Mouse (Mus musculus): ENCODE results near the gene Clasrp. TPM values are rescaled to one million over a fixed set of nuclear protein-coding genes. Genes with fewer than 3 reads are reported as not detected.

Gene Clasrp
- polyA plus RNA-seq, 1 experiment from 2014 or later, result 19.0 TPM

GRCm38 (mm10) chr7:19549394-19549793, 54.9 kb downstream of the Clasrp start:
- H3K4me3 ChIP-seq (ENCODE audit: low read depth, low read length), result no peak overlapping the region
- H3K27ac ChIP-seq (replicated peaks), result no peak overlapping the region
- no peak overlapping the region for H3K9ac ChIP-seq (ENCODE audit: low read length)
- H3K4me1 ChIP-seq (replicated peaks; ENCODE audit: control insufficient read depth, insufficient read depth), result peaks cover 3% of the 10 kb centered on the region; the same call in 1 of the 2 replicates
- TF ChIP-seq EP300 (optimal IDR thresholded peaks at IDR 0.05), result no peak
- no peak for TF ChIP-seq CTCF (IDR thresholded peaks at IDR 0.05; ENCODE audit: low read depth)
- H3K36me3 ChIP-seq (ENCODE audit: control insufficient read depth, insufficient read depth, low read length), result peaks cover 6% of the 10 kb centered on the region; the same call in 1 of the 2 replicates
- ATAC-seq (ENCODE audit: low FRiP score, low TSS enrichment) (no peak), DNase-seq (ENCODE audit: low spot score) (no peak)
- H3K27me3 ChIP-seq (ENCODE audit: control insufficient read depth, insufficient read depth, low read length), result no peaks in the 10 kb centered on the region
- H3K9me3 ChIP-seq (ENCODE audit: control insufficient read depth, low read length), result no peaks in the 10 kb centered on the region
- H3K4me2 ChIP-seq (replicated peaks; ENCODE audit: low read depth), result no peak overlapping the region
- 58% methylated on average over 10 of the region's 10 CpGs for WGBS

- Histone ChIP-seq H3K4me2 (replicated peaks; ENCODE audit: low read depth) (no peak overlapping the region), H3K4me1 (replicated peaks; ENCODE audit: control insufficient read depth, insufficient read depth) (peaks cover 3% of the 10 kb centered on the region; the same call in 1 of the 2 replicates), H3K9me3 (ENCODE audit: control insufficient read depth, low read length) (no peaks in the 10 kb centered on the region), H3K36me3 (ENCODE audit: control insufficient read depth, insufficient read depth, low read length) (no peaks in the 10 kb centered on the region), H3K27ac (replicated peaks) (0 out of 2 replicates have a peak overlapping the region, but pooled peaks have one; percentile 18), H3K9ac (ENCODE audit: low read length) (no peak overlapping the region), H3K4me3 (ENCODE audit: low read depth, low read length) (no peak overlapping the region), H3K27me3 (ENCODE audit: control insufficient read depth, insufficient read depth, low read length) (no peaks in the 10 kb centered on the region)
- WGBS, result 53% methylated on average over 2 of the region's 2 CpGs
- no peak for TF ChIP-seq EP300 (optimal IDR thresholded peaks at IDR 0.05)
- no peak for TF ChIP-seq CTCF (IDR thresholded peaks at IDR 0.05; ENCODE audit: low read depth)
- peak; percentile 71 for ATAC-seq (ENCODE audit: low FRiP score, low TSS enrichment)
- DNase-seq (ENCODE audit: low spot score), result peak; percentile 54
Observed at GRCm38 (mm10) chr7:19547344-19547969, 56.8 kb downstream of the Clasrp start.

- Histone ChIP-seq H3K9me3 (ENCODE audit: control insufficient read depth, low read length) (no peaks in the 10 kb centered on the region), H3K9ac (ENCODE audit: low read length) (no peak overlapping the region), H3K27ac (replicated peaks) (peak overlapping the region; percentile 61; the same call in 1 of the 2 replicates), H3K4me1 (replicated peaks; ENCODE audit: control insufficient read depth, insufficient read depth) (peaks cover 6% of the 10 kb centered on the region; the same call in 1 of the 2 replicates), H3K36me3 (ENCODE audit: control insufficient read depth, insufficient read depth, low read length) (no peaks in the 10 kb centered on the region), H3K27me3 (ENCODE audit: control insufficient read depth, insufficient read depth, low read length) (no peaks in the 10 kb centered on the region), H3K4me2 (replicated peaks; ENCODE audit: low read depth) (no peak overlapping the region), H3K4me3 (ENCODE audit: low read depth, low read length) (no peak overlapping the region)
- 17% methylated on average over 3 of the region's 3 CpGs for WGBS
- TF ChIP-seq EP300 (optimal IDR thresholded peaks at IDR 0.05) (no peak), CTCF (IDR thresholded peaks at IDR 0.05; ENCODE audit: low read depth) (no peak)
- peak; percentile 67 for ATAC-seq (ENCODE audit: low FRiP score, low TSS enrichment)
- DNase-seq (ENCODE audit: low spot score), result peak; percentile 54
Observed at GRCm38 (mm10) chr7:19546007-19546406, 58.3 kb downstream of the Clasrp start.

- ATAC-seq (ENCODE audit: low FRiP score, low TSS enrichment) (no peak), DNase-seq (ENCODE audit: low spot score) (no peak)
- TF ChIP-seq CTCF (IDR thresholded peaks at IDR 0.05; ENCODE audit: low read depth) (peak; percentile 68), EP300 (optimal IDR thresholded peaks at IDR 0.05) (no peak)
- Histone ChIP-seq H3K9me3 (ENCODE audit: control insufficient read depth, low read length) (no peaks in the 10 kb centered on the region), H3K9ac (ENCODE audit: low read length) (no peak overlapping the region), H3K36me3 (ENCODE audit: control insufficient read depth, insufficient read depth, low read length) (no peaks in the 10 kb centered on the region), H3K27me3 (ENCODE audit: control insufficient read depth, insufficient read depth, low read length) (no peaks in the 10 kb centered on the region), H3K27ac (replicated peaks) (no peak overlapping the region), H3K4me3 (ENCODE audit: low read depth, low read length) (no peak overlapping the region), H3K4me1 (replicated peaks; ENCODE audit: control insufficient read depth, insufficient read depth) (peaks cover 6% of the 10 kb centered on the region; the same call in 1 of the 2 replicates), H3K4me2 (replicated peaks; ENCODE audit: low read depth) (no peak overlapping the region)
- WGBS, result 39% methylated on average over 6 of the region's 6 CpGs
Observed at GRCm38 (mm10) chr7:19543584-19543983, 60.7 kb downstream of the Clasrp start.

- ATAC-seq (ENCODE audit: low FRiP score, low TSS enrichment), result no peak; the same call in 1 of the 2 replicates
- peak; percentile 60 for DNase-seq (ENCODE audit: low spot score)
- no peaks in the 10 kb centered on the region for H3K36me3 ChIP-seq (ENCODE audit: control insufficient read depth, insufficient read depth, low read length)
- no peak overlapping the region for H3K4me3 ChIP-seq (ENCODE audit: low read depth, low read length)
- H3K4me1 ChIP-seq (replicated peaks; ENCODE audit: control insufficient read depth, insufficient read depth), result peaks cover 6% of the 10 kb centered on the region; the same call in 1 of the 2 replicates
- H3K27me3 ChIP-seq (ENCODE audit: control insufficient read depth, insufficient read depth, low read length), result no peaks in the 10 kb centered on the region
- TF ChIP-seq CTCF (IDR thresholded peaks at IDR 0.05; ENCODE audit: low read depth), result no peak
- TF ChIP-seq EP300 (optimal IDR thresholded peaks at IDR 0.05), result no peak
- 62% methylated on average over 8 of the region's 8 CpGs for WGBS
- 0 out of 2 replicates have a peak overlapping the region, but pooled peaks have one; percentile 8 for H3K27ac ChIP-seq (replicated peaks)
- no peak overlapping the region for H3K9ac ChIP-seq (ENCODE audit: low read length)
- no peak overlapping the region for H3K4me2 ChIP-seq (replicated peaks; ENCODE audit: low read depth)
- H3K9me3 ChIP-seq (ENCODE audit: control insufficient read depth, low read length), result no peaks in the 10 kb centered on the region
Observed at GRCm38 (mm10) chr7:19542155-19542691, 62.1 kb downstream of the Clasrp start.

- whole genome bisulfite sequencing, result 62% methylated on average over 7 of the region's 7 CpGs
- TF ChIP-seq EP300 (optimal IDR thresholded peaks at IDR 0.05) (no peak), CTCF (IDR thresholded peaks at IDR 0.05; ENCODE audit: low read depth) (no peak)
- H3K27me3 ChIP-seq (ENCODE audit: control insufficient read depth, insufficient read depth, low read length), result no peaks in the 10 kb centered on the region
- 0 out of 2 replicates have a peak overlapping the region, but pooled peaks have one; percentile 8 for H3K27ac ChIP-seq (replicated peaks)
- H3K4me1 ChIP-seq (replicated peaks; ENCODE audit: control insufficient read depth, insufficient read depth), result peaks cover 6% of the 10 kb centered on the region; the same call in 1 of the 2 replicates
- no peaks in the 10 kb centered on the region for H3K9me3 ChIP-seq (ENCODE audit: control insufficient read depth, low read length)
- no peak overlapping the region for H3K4me3 ChIP-seq (ENCODE audit: low read depth, low read length)
- DNase-seq (ENCODE audit: low spot score), result no peak
- ATAC-seq (ENCODE audit: low FRiP score, low TSS enrichment), result no peak
- no peak overlapping the region for H3K4me2 ChIP-seq (replicated peaks; ENCODE audit: low read depth)
- H3K36me3 ChIP-seq (ENCODE audit: control insufficient read depth, insufficient read depth, low read length), result no peaks in the 10 kb centered on the region
- no peak overlapping the region for H3K9ac ChIP-seq (ENCODE audit: low read length)
Observed at GRCm38 (mm10) chr7:19541681-19542154, 62.6 kb downstream of the Clasrp start.
